Mouse (Mus musculus): Measurements from ENCODE around the gene E130308A19Rik.

Gene E130308A19Rik

GRCm38 (mm10) chr4:59634532-59634931, 8.5 kb downstream of the E130308A19Rik start:
- no peak for DNase-seq (ENCODE audit: extremely low read depth, insufficient read length, low spot score)

GRCm38 (mm10) chr4:59639163-59639562, 13.2 kb downstream of the E130308A19Rik start:
- no peak for DNase-seq (ENCODE audit: extremely low read depth, insufficient read length, low spot score)

- no peak for DNase-seq (ENCODE audit: extremely low read depth, insufficient read length, low spot score)
These were observed 14.7 kb downstream of the E130308A19Rik start for GRCm38 (mm10) chr4:59640720-59641119.

GRCm38 (mm10) chr4:59642039-59642438, 16.0 kb downstream of the E130308A19Rik start:
- no peak for DNase-seq (ENCODE audit: extremely low read depth, insufficient read length, low spot score)

GRCm38 (mm10) chr4:59642657-59643056, 16.6 kb downstream of the E130308A19Rik start:
- DNase-seq (ENCODE audit: extremely low read depth, insufficient read length, low spot score) = no peak

GRCm38 (mm10) chr4:59644431-59644830, 18.4 kb downstream of the E130308A19Rik start:
- no peak for DNase-seq (ENCODE audit: extremely low read depth, insufficient read length, low spot score)

- DNase-seq (ENCODE audit: extremely low read depth, insufficient read length, low spot score) = no peak
These were observed 19.0 kb downstream of the E130308A19Rik start for GRCm38 (mm10) chr4:59644992-59645391.

- no peak for DNase-seq (ENCODE audit: extremely low read depth, insufficient read length, low spot score)
These were observed 19.6 kb downstream of the E130308A19Rik start for GRCm38 (mm10) chr4:59645610-59646009.

- DNase-seq (ENCODE audit: extremely low read depth, insufficient read length, low spot score) = no peak
These were observed 20.1 kb downstream of the E130308A19Rik start for GRCm38 (mm10) chr4:59646020-59646696.

- DNase-seq (ENCODE audit: extremely low read depth, insufficient read length, low spot score) = no peak
These were observed 23.1 kb downstream of the E130308A19Rik start for GRCm38 (mm10) chr4:59649119-59649518.

- DNase-seq (ENCODE audit: extremely low read depth, insufficient read length, low spot score) = peak; percentile 55
These were observed 26.2 kb downstream of the E130308A19Rik start for GRCm38 (mm10) chr4:59652166-59652681.

GRCm38 (mm10) chr4:59656061-59656642, 30.1 kb downstream of the E130308A19Rik start:
- DNase-seq (ENCODE audit: extremely low read depth, insufficient read length, low spot score) = no peak

- no peak for DNase-seq (ENCODE audit: extremely low read depth, insufficient read length, low spot score)
These were observed 36.2 kb downstream of the E130308A19Rik start for GRCm38 (mm10) chr4:59662163-59662562.

GRCm38 (mm10) chr4:59663451-59663850, 37.4 kb downstream of the E130308A19Rik start:
- DNase-seq (ENCODE audit: extremely low read depth, insufficient read length, low spot score) = no peak

- no peak for DNase-seq (ENCODE audit: extremely low read depth, insufficient read length, low spot score)
These were observed 40.7 kb downstream of the E130308A19Rik start for GRCm38 (mm10) chr4:59666550-59667317.

GRCm38 (mm10) chr4:59668050-59668449, 42.0 kb downstream of the E130308A19Rik start:
- no peak for DNase-seq (ENCODE audit: extremely low read depth, insufficient read length, low spot score)

GRCm38 (mm10) chr4:59669131-59669530, 43.1 kb downstream of the E130308A19Rik start:
- no peak for DNase-seq (ENCODE audit: extremely low read depth, insufficient read length, low spot score)

GRCm38 (mm10) chr4:59670015-59670414, 44.0 kb downstream of the E130308A19Rik start:
- DNase-seq (ENCODE audit: extremely low read depth, insufficient read length, low spot score) = no peak

- no peak for DNase-seq (ENCODE audit: extremely low read depth, insufficient read length, low spot score)
These were observed 47.6 kb downstream of the E130308A19Rik start for GRCm38 (mm10) chr4:59673423-59674117.

GRCm38 (mm10) chr4:59674929-59675679, 49.1 kb downstream of the E130308A19Rik start:
- no peak for DNase-seq (ENCODE audit: extremely low read depth, insufficient read length, low spot score)

All from 3134 (cell line).